24 mouse cellular contexts compared by ENCODE assay signal in the genomic region with DNA sequence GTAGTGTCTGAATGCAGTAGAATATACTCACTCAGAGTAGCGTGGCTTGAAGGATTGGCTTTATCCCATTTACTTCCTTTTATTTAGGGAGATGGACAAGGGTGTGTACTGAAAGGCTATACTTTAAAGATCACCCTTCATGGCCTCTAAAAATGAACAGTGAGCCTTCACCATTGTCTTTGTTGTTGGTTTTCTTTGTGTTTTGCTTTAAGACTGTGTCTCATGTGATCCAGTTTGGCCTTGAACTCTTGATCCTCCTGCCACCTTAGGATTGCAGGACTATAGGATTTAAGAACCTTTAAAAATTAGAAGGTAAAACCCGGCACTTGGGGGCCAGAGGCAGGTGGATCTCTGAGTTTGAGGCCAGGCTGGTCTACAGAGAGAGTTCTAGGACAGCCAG. TPM values are rescaled to one million over a fixed set of nuclear protein-coding genes. Genes with fewer than 3 reads are reported as not detected.
A peak's percentile ranks its signal among the peaks of the same experiment; 100 is the strongest.
DNase-seq lines count a peak whose midpoint lies in the region; ATAC-seq and TF ChIP-seq lines count a peak whose summit lies in the region.
"Had no signal": no experiment of that assay in that cellular context is flagged by ENCODE, and none has a peak within 500 bp of the region (broad histone marks: within the 10 kb centered on the region; RNA-seq: fewer than 3 reads in every experiment).

No protein-coding gene starts in this region.

- no peak for DNase-seq in kidney, postnatal 0 days (ENCODE audit: low spot score)
- no peak for DNase-seq in kidney, adult 11 months
- DNase-seq in ES-CJ7 (ENCODE audit: low read depth, low spot score) (peak; percentile 77), R1 (ENCODE audit: low read depth, low spot score) (peak; percentile 78)
- DNase-seq in cerebellum, postnatal 36 days: no peak
- DNase-seq: adrenal gland, adult 8-10 months; adrenal gland, postnatal 14 days; adrenal gland, postnatal 36 days; B cell, adult 2 months; cerebellum, adult 11-12 months; cerebellum, adult 2 months; cerebellum, adult 9-10 months; cerebellum, postnatal 10 days; cerebellum, postnatal 25 days had no signal

- no peak for ATAC-seq in kidney, postnatal 0 days (replicated peaks; ENCODE audit: low FRiP score, low read depth)
- no peak for ATAC-seq in forebrain, embryonic 16.5 days
- ATAC-seq: activated CD4-positive, CD25-positive, alpha-beta regulatory T cell, adult 4 months; CD4-positive, CD25-positive, alpha-beta regulatory T cell, adult 4 months; forebrain, embryonic 13.5 days; forebrain, embryonic 15.5 days; Patski had no signal

- H3K27ac ChIP-seq in kidney, postnatal 0 days: 0 out of 2 replicates have a peak overlapping the region, but pooled peaks have one; percentile 0
- no peak overlapping the region for H3K27ac ChIP-seq in forebrain, embryonic 16.5 days (ENCODE audit: low read length)
- H3K27ac ChIP-seq: embryonic facial prominence, embryonic 10.5 days; embryonic facial prominence, embryonic 12.5 days; forebrain, embryonic 13.5 days; forebrain, embryonic 15.5 days had no signal

- H3K9ac ChIP-seq in kidney, postnatal 0 days (ENCODE audit: low read depth, low read length): no peak overlapping the region
- no peak overlapping the region for H3K9ac ChIP-seq in forebrain, embryonic 16.5 days (replicated peaks; ENCODE audit: low read depth, low read length)
- H3K9ac ChIP-seq: embryonic facial prominence, embryonic 12.5 days; forebrain, embryonic 13.5 days; forebrain, embryonic 15.5 days had no signal

- 86% methylated on average over 2 of the region's 2 CpGs for WGBS in kidney, postnatal 0 days
- WGBS in forebrain, embryonic 16.5 days: 71% methylated on average over 2 of the region's 2 CpGs

- H3K27me3 ChIP-seq in kidney, postnatal 0 days (ENCODE audit: insufficient read depth, low read length): no peaks in the 10 kb centered on the region
- H3K27me3 ChIP-seq in forebrain, embryonic 16.5 days (replicated peaks; ENCODE audit: control insufficient read depth, insufficient read depth, low read length): no peaks in the 10 kb centered on the region
- H3K27me3 ChIP-seq: CH12.LX; embryonic facial prominence, embryonic 12.5 days; forebrain, embryonic 13.5 days; forebrain, embryonic 15.5 days; Patski had no signal

- H3K4me3 ChIP-seq in kidney, postnatal 0 days (replicated peaks; ENCODE audit: low read depth, low read length): no peak overlapping the region
- H3K4me3 ChIP-seq in forebrain, embryonic 16.5 days (replicated peaks; ENCODE audit: low read length): no peak overlapping the region
- H3K4me3 ChIP-seq: embryonic facial prominence, embryonic 10.5 days; embryonic facial prominence, embryonic 12.5 days; forebrain, embryonic 13.5 days; forebrain, embryonic 15.5 days had no signal

- H3K36me3 ChIP-seq in kidney, postnatal 0 days (ENCODE audit: insufficient read depth, low read length): no peaks in the 10 kb centered on the region
- no peaks in the 10 kb centered on the region for H3K36me3 ChIP-seq in forebrain, embryonic 16.5 days (ENCODE audit: control insufficient read depth, insufficient read depth)
- H3K36me3 ChIP-seq: embryonic facial prominence, embryonic 10.5 days; embryonic facial prominence, embryonic 12.5 days; forebrain, embryonic 15.5 days had no signal

- H3K4me2 ChIP-seq in kidney, postnatal 0 days (ENCODE audit: low read length): no peak overlapping the region
- H3K4me2 ChIP-seq in forebrain, embryonic 16.5 days (ENCODE audit: low read length): no peak overlapping the region
- H3K4me2 ChIP-seq: embryonic facial prominence, embryonic 12.5 days; forebrain, embryonic 13.5 days; forebrain, embryonic 15.5 days had no signal

- H3K4me1 ChIP-seq in kidney, postnatal 0 days (replicated peaks; ENCODE audit: insufficient read depth, low read length): no peaks in the 10 kb centered on the region
- H3K4me1 ChIP-seq in forebrain, embryonic 16.5 days (replicated peaks; ENCODE audit: control insufficient read depth, insufficient read depth, low read length): peaks cover 2% of the 10 kb centered on the region; the same call in 1 of the 2 replicates

- no peak for TF ChIP-seq CTCF in kidney, postnatal 0 days (IDR thresholded peaks at IDR 0.05; ENCODE audit: low read depth)

- H3K9me3 ChIP-seq in kidney, postnatal 0 days (replicated peaks; ENCODE audit: low read length): no peaks in the 10 kb centered on the region
- no peaks in the 10 kb centered on the region for H3K9me3 ChIP-seq in forebrain, embryonic 16.5 days (ENCODE audit: control insufficient read depth, low read length)
- H3K9me3 ChIP-seq: embryonic facial prominence, embryonic 10.5 days; embryonic facial prominence, embryonic 12.5 days; forebrain, embryonic 13.5 days; forebrain, embryonic 15.5 days; G1E had no signal

RNA-seq across cellular contexts. Expression of a gene that starts 6.4 kb away (rescaled TPM):
- 36.0 and 40.9 TPM in 2 replicates for polyA plus RNA-seq in kidney, postnatal 0 days (2015; fragmentation: Nextera tagmentation; extraction: Ambion mirVana)
- 30.3 and 38.0 TPM in 2 replicates for polyA plus RNA-seq in forebrain, embryonic 16.5 days (2015; fragmentation: Nextera tagmentation; extraction: Ambion mirVana)

Comparison
In these comparisons a context has a peak if more than half of its experiments do, and no peak if none do; other contexts are left out.
1. DNase-seq: peak in ES-CJ7 (single experiment) and R1 (single experiment); none in kidney, postnatal 0 days (single experiment), kidney, adult 11 months (single experiment) and cerebellum, postnatal 36 days (0 of 2).